Mouse (Mus musculus) ovary, postnatal 10 days (tissue): ENCODE measurements around the gene Zfp799.
"Not testable (repeated sequence)": the region's sequence is repeated elsewhere in the genome, so short reads cannot be mapped to it uniquely, and the experiment has no call there.

ENCODE experiments used
- DNase-seq: peaks from one replicate; pipeline ENCODE4 v3.0.0; 2022; ENCODE audit warnings: low spot score

Gene Zfp799

GRCm38 (mm10) chr17:32829540-32830417, at the start of gene Zfp799:
Zfp799 (minus strand) TSS chr17:32830261.
- DNase-seq, result peak; percentile 41

- no peak for DNase-seq
Measured at GRCm38 (mm10) chr17:32878773-32879172, 48.7 kb upstream of the Zfp799 start.

GRCm38 (mm10) chr17:32877471-32878171, 47.6 kb upstream of the Zfp799 start:
- DNase-seq, result no peak

GRCm38 (mm10) chr17:32872696-32873095, 42.6 kb upstream of the Zfp799 start:
- DNase-seq, result no peak

GRCm38 (mm10) chr17:32872091-32872490, 42.0 kb upstream of the Zfp799 start:
- DNase-seq, result no peak

GRCm38 (mm10) chr17:32871483-32871882, 41.4 kb upstream of the Zfp799 start:
- DNase-seq, result no peak

GRCm38 (mm10) chr17:32867266-32867665, 37.2 kb upstream of the Zfp799 start:
- not testable (repeated sequence) for DNase-seq

GRCm38 (mm10) chr17:32856713-32857112, 26.7 kb upstream of the Zfp799 start:
- DNase-seq, result not testable (repeated sequence)

- no peak for DNase-seq
Measured at GRCm38 (mm10) chr17:32851581-32851980, 21.5 kb upstream of the Zfp799 start.

GRCm38 (mm10) chr17:32841388-32841787, 11.3 kb upstream of the Zfp799 start:
- no peak for DNase-seq

- no peak for DNase-seq
Measured at GRCm38 (mm10) chr17:32839083-32839802, 9.2 kb upstream of the Zfp799 start.

GRCm38 (mm10) chr17:32830418-32830782, 339 bp upstream of the Zfp799 start:
- no peak for DNase-seq

- no peak for DNase-seq
Measured at GRCm38 (mm10) chr17:32816074-32816784, 13.8 kb downstream of the Zfp799 start.

GRCm38 (mm10) chr17:32814136-32814535, 15.9 kb downstream of the Zfp799 start:
- no peak for DNase-seq

- no peak for DNase-seq
Measured at GRCm38 (mm10) chr17:32810648-32811047, 19.4 kb downstream of the Zfp799 start.

GRCm38 (mm10) chr17:32809544-32810374, 20.3 kb downstream of the Zfp799 start, which contains the start of gene Zfp811:
Zfp811 (minus strand) TSS chr17:32809931.
- DNase-seq, result no peak

- no peak for DNase-seq
Measured at GRCm38 (mm10) chr17:32808921-32809320, 21.1 kb downstream of the Zfp799 start.

GRCm38 (mm10) chr17:32789244-32789643, 40.8 kb downstream of the Zfp799 start:
- DNase-seq, result no peak

- DNase-seq, result no peak
Measured at GRCm38 (mm10) chr17:32788576-32788975, 41.5 kb downstream of the Zfp799 start.

- DNase-seq, result peak; percentile 65
Measured at GRCm38 (mm10) chr17:32788094-32788559, 41.9 kb downstream of the Zfp799 start, which contains the start of gene Zfp871. Zfp871 (minus strand) TSS chr17:32788287.
